Mouse (Mus musculus): ENCODE measurements around the gene Pck1.

- TF ChIP-seq CTCF (IDR thresholded peaks at IDR 0.05; ENCODE audit: low read depth) (no peak), EP300 (IDR thresholded peaks at IDR 0.05; ENCODE audit: low read depth) (no peak)
Measured at GRCm38 (mm10) chr2:173119023-173119944, 33.6 kb upstream of the Pck1 start, which contains the start of gene Ctcfl.
